Mouse (Mus musculus) heart, embryonic 11.5 days (tissue): ENCODE measurements around the gene Mmp25. TPM values are rescaled to one million over a fixed set of nuclear protein-coding genes. Genes with fewer than 3 reads are reported as not detected.

Experiments
- ATAC-seq: fragments of 200-750 bp; cut with Nextera tagmentation; replicated peaks from 2 replicates; pipeline ENCODE4 v1.8.0; 2017; ENCODE audit warnings: moderate library complexity; ENCODE audit not compliant: insufficient number of reproducible peaks, low FRiP score, low TSS enrichment
- H3K27ac ChIP-seq: fragments of 300-500 bp; sonication (generic); 2 replicates; pipeline ENCODE4 v1.5.1; 2014; ENCODE audit warnings: mild to moderate bottlenecking, low read depth, low read length
- H3K27me3 ChIP-seq: fragments of 300-500 bp; sonication (generic); 2 replicates; pipeline ENCODE4 v1.6.1; 2014; ENCODE audit warnings: mild to moderate bottlenecking, low read length, mixed read lengths; ENCODE audit not compliant: control insufficient read depth, insufficient read depth
- H3K36me3 ChIP-seq: fragments of 300-500 bp; sonication (generic); 2 replicates; pipeline ENCODE4 v1.6.1; 2014; ENCODE audit warnings: mild to moderate bottlenecking, low read length, moderate library complexity, mixed read lengths; ENCODE audit not compliant: control insufficient read depth, insufficient read depth
- H3K4me1 ChIP-seq: fragments of 300-500 bp; sonication (generic); 2 replicates; pipeline ENCODE4 v1.6.1; 2014; ENCODE audit warnings: low read length; ENCODE audit not compliant: control insufficient read depth, insufficient read depth
- H3K4me2 ChIP-seq: fragments of 300-500 bp; sonication (generic); 2 replicates; pipeline ENCODE4 v1.6.1; 2014; ENCODE audit warnings: mild to moderate bottlenecking, moderate library complexity
- H3K4me3 ChIP-seq: fragments of 300-500 bp; sonication (generic); 2 replicates; pipeline ENCODE4 v1.5.1; 2014; ENCODE audit warnings: low read depth, low read length
- H3K9ac ChIP-seq: fragments of 300-500 bp; sonication (generic); 2 replicates; pipeline ENCODE4 v1.6.1; 2014; ENCODE audit warnings: mild to moderate bottlenecking, low read depth, low read length, moderate library complexity
- H3K9me3 ChIP-seq: fragments of 300-500 bp; sonication (generic); replicated peaks from 2 replicates; pipeline ENCODE4 v1.6.1; 2016; ENCODE audit warnings: low read length; ENCODE audit not compliant: control insufficient read depth
- WGBS: fragments of 180-500 bp; shearing (Covaris S2); extraction: QIAGEN DNeasy Blood & Tissue Kit; methylation state at CpG from one replicate; pipeline ENCODE4 v1.1.7; 2014; ENCODE audit not compliant: insufficient replicate concordance; 5-methylcytosine and 5-hydroxymethylcytosine counted together
- polyA plus RNA-seq: library from polyadenylated mRNA; unstranded; fragments of >200 nt; fragmentation: Nextera tagmentation; extraction: Ambion mirVana; gene quantifications from 2 replicates; pipeline ENCODE4 v1.2.1, GENCODE M21; 2014

The Mmp25 gene
- polyA plus RNA-seq, 1 experiment from 2014 or later = 0.07 TPM

- H3K4me2 ChIP-seq = peak within 1 kb of the TSS; percentile 23
- WGBS = 3% methylated on average over 34 of the region's 38 CpGs
- no peaks in the 10 kb centered on the region for H3K36me3 ChIP-seq
- no peak within 1 kb of the TSS for H3K27ac ChIP-seq
- ATAC-seq = no peak
- H3K4me3 ChIP-seq = peak within 1 kb of the TSS; percentile 16; the same call in 1 of the 2 replicates
- no peak within 1 kb of the TSS for H3K9ac ChIP-seq
- H3K27me3 ChIP-seq = peaks cover 61% of the 10 kb centered on the region
- no peaks in the 10 kb centered on the region for H3K9me3 ChIP-seq
- peaks cover 18% of the 10 kb centered on the region for H3K4me1 ChIP-seq
These were observed 34.2 kb upstream of the Mmp25 start, which contains the start of gene Cldn6 for GRCm38 (mm10) chr17:23679127-23679835. Gene Cldn6 (plus strand): TSS chr17:23679249.

GRCm38 (mm10) chr17:23677236-23677679 is 32.2 kb upstream of the Mmp25 start, which contains the start of gene Tnfrsf12a:
Gene Tnfrsf12a (minus strand): TSS chr17:23677468.
- Histone ChIP-seq H3K4me1 (peaks cover 21% of the 10 kb centered on the region), H3K27me3 (peaks cover 40% of the 10 kb centered on the region), H3K27ac (peak within 1 kb of the TSS; percentile 95), H3K9me3 (no peaks in the 10 kb centered on the region), H3K36me3 (no peaks in the 10 kb centered on the region), H3K4me2 (peak within 1 kb of the TSS; percentile 95), H3K4me3 (peak within 1 kb of the TSS; percentile 73), H3K9ac (peak within 1 kb of the TSS; percentile 86)
- ATAC-seq = peak; percentile 33; the same call in 1 of the 2 replicates
- WGBS = under 1% methylated on average over 34 of the region's 34 CpGs

GRCm38 (mm10) chr17:23676473-23677031 is 31.5 kb upstream of the Mmp25 start:
- Histone ChIP-seq H3K27ac (peak overlapping the region; percentile 95), H3K36me3 (no peaks in the 10 kb centered on the region), H3K4me1 (peaks cover 21% of the 10 kb centered on the region), H3K27me3 (peaks cover 33% of the 10 kb centered on the region), H3K4me3 (peak overlapping the region; percentile 73), H3K4me2 (peak overlapping the region; percentile 95), H3K9me3 (no peaks in the 10 kb centered on the region), H3K9ac (peak overlapping the region; percentile 86)
- WGBS = under 1% methylated on average over 37 of the region's 37 CpGs
- ATAC-seq = no peak

- ATAC-seq = no peak
- Histone ChIP-seq H3K4me2 (peak overlapping the region; percentile 95), H3K27me3 (peaks cover 25% of the 10 kb centered on the region), H3K9ac (peak overlapping the region; percentile 86), H3K9me3 (no peaks in the 10 kb centered on the region), H3K4me3 (peak overlapping the region; percentile 73), H3K36me3 (no peaks in the 10 kb centered on the region), H3K27ac (peak overlapping the region; percentile 95), H3K4me1 (peaks cover 21% of the 10 kb centered on the region)
- WGBS = 7% methylated on average over 15 of the region's 15 CpGs
These were observed 30.6 kb upstream of the Mmp25 start for GRCm38 (mm10) chr17:23675564-23676281.

- 18% methylated on average over 5 of the region's 5 CpGs for WGBS
- Histone ChIP-seq H3K4me2 (peak overlapping the region; percentile 95), H3K4me3 (peak overlapping the region; percentile 73), H3K36me3 (peaks cover 3% of the 10 kb centered on the region; the same call in 1 of the 2 replicates), H3K27ac (peak overlapping the region; percentile 95), H3K4me1 (peaks cover 21% of the 10 kb centered on the region), H3K9me3 (no peaks in the 10 kb centered on the region), H3K9ac (peak overlapping the region; percentile 86), H3K27me3 (peaks cover 19% of the 10 kb centered on the region)
- ATAC-seq = no peak
These were observed 30.1 kb upstream of the Mmp25 start for GRCm38 (mm10) chr17:23675127-23675526.

- Histone ChIP-seq H3K4me3 (peak overlapping the region; percentile 73), H3K9ac (peak overlapping the region; percentile 86), H3K4me2 (peak overlapping the region; percentile 95), H3K27me3 (peaks cover 12% of the 10 kb centered on the region), H3K9me3 (no peaks in the 10 kb centered on the region), H3K27ac (peak overlapping the region; percentile 95), H3K36me3 (peaks cover 7% of the 10 kb centered on the region), H3K4me1 (peaks cover 21% of the 10 kb centered on the region)
- ATAC-seq = no peak
- WGBS = 22% methylated on average over 9 of the region's 9 CpGs
These were observed 29.3 kb upstream of the Mmp25 start for GRCm38 (mm10) chr17:23674271-23674952.

GRCm38 (mm10) chr17:23673424-23674073 is 28.5 kb upstream of the Mmp25 start, which contains the start of the genes Hcfc1r1 and Thoc6:
Gene Hcfc1r1 (plus strand): TSS chr17:23673596.
Gene Thoc6 (minus strand): TSS chr17:23673882.
- Histone ChIP-seq H3K36me3 (peaks cover 15% of the 10 kb centered on the region), H3K27ac (peak within 1 kb of the TSS; percentile 95), H3K4me2 (peak within 1 kb of the TSS; percentile 95), H3K9me3 (no peaks in the 10 kb centered on the region), H3K4me1 (peaks cover 21% of the 10 kb centered on the region), H3K27me3 (peaks cover 3% of the 10 kb centered on the region), H3K4me3 (peak within 1 kb of the TSS; percentile 73), H3K9ac (peak within 1 kb of the TSS; percentile 86)
- WGBS = under 1% methylated on average over 45 of the region's 45 CpGs
- peak; percentile 87 for ATAC-seq
